Mouse (Mus musculus) heart, embryonic 11.5 days (tissue): ENCODE measurements around the gene Gps2. TPM values are rescaled to one million over a fixed set of nuclear protein-coding genes. Genes with fewer than 3 reads are reported as not detected.
"Not testable (repeated sequence)": the region's sequence is repeated elsewhere in the genome, so short reads cannot be mapped to it uniquely, and the experiment has no call there.

Experiments
- ATAC-seq: fragments of 200-750 bp; cut with Nextera tagmentation; replicated peaks from 2 replicates; pipeline ENCODE4 v1.8.0; 2017; ENCODE audit warnings: moderate library complexity; ENCODE audit not compliant: insufficient number of reproducible peaks, low FRiP score, low TSS enrichment
- H3K27ac ChIP-seq: fragments of 300-500 bp; sonication (generic); 2 replicates; pipeline ENCODE4 v1.5.1; 2014; ENCODE audit warnings: mild to moderate bottlenecking, low read depth, low read length
- H3K27me3 ChIP-seq: fragments of 300-500 bp; sonication (generic); 2 replicates; pipeline ENCODE4 v1.6.1; 2014; ENCODE audit warnings: mild to moderate bottlenecking, low read length, mixed read lengths; ENCODE audit not compliant: control insufficient read depth, insufficient read depth
- H3K36me3 ChIP-seq: fragments of 300-500 bp; sonication (generic); 2 replicates; pipeline ENCODE4 v1.6.1; 2014; ENCODE audit warnings: mild to moderate bottlenecking, low read length, moderate library complexity, mixed read lengths; ENCODE audit not compliant: control insufficient read depth, insufficient read depth
- H3K4me1 ChIP-seq: fragments of 300-500 bp; sonication (generic); 2 replicates; pipeline ENCODE4 v1.6.1; 2014; ENCODE audit warnings: low read length; ENCODE audit not compliant: control insufficient read depth, insufficient read depth
- H3K4me2 ChIP-seq: fragments of 300-500 bp; sonication (generic); 2 replicates; pipeline ENCODE4 v1.6.1; 2014; ENCODE audit warnings: mild to moderate bottlenecking, moderate library complexity
- H3K4me3 ChIP-seq: fragments of 300-500 bp; sonication (generic); 2 replicates; pipeline ENCODE4 v1.5.1; 2014; ENCODE audit warnings: low read depth, low read length
- H3K9ac ChIP-seq: fragments of 300-500 bp; sonication (generic); 2 replicates; pipeline ENCODE4 v1.6.1; 2014; ENCODE audit warnings: mild to moderate bottlenecking, low read depth, low read length, moderate library complexity
- H3K9me3 ChIP-seq: fragments of 300-500 bp; sonication (generic); replicated peaks from 2 replicates; pipeline ENCODE4 v1.6.1; 2016; ENCODE audit warnings: low read length; ENCODE audit not compliant: control insufficient read depth
- WGBS: fragments of 180-500 bp; shearing (Covaris S2); extraction: QIAGEN DNeasy Blood & Tissue Kit; methylation state at CpG from one replicate; pipeline ENCODE4 v1.1.7; 2014; ENCODE audit not compliant: insufficient replicate concordance; 5-methylcytosine and 5-hydroxymethylcytosine counted together
- polyA plus RNA-seq: library from polyadenylated mRNA; unstranded; fragments of >200 nt; fragmentation: Nextera tagmentation; extraction: Ambion mirVana; gene quantifications from 2 replicates; pipeline ENCODE4 v1.2.1, GENCODE M21; 2014

Gene Gps2
- polyA plus RNA-seq, 1 experiment from 2014 or later: 62.2 TPM

GRCm38 (mm10) chr11:69922012-69922756 lies 8.5 kb downstream of the Gps2 start:
- H3K9me3 ChIP-seq: no peaks in the 10 kb centered on the region
- peaks cover 12% of the 10 kb centered on the region for H3K36me3 ChIP-seq
- H3K4me1 ChIP-seq: peaks cover 13% of the 10 kb centered on the region
- H3K9ac ChIP-seq: peak overlapping the region; percentile 82
- ATAC-seq: no peak
- WGBS: 4% methylated on average over 12 of the region's 12 CpGs
- no peaks in the 10 kb centered on the region for H3K27me3 ChIP-seq
- peak overlapping the region; percentile 98 for H3K27ac ChIP-seq
- peak overlapping the region; percentile 95 for H3K4me3 ChIP-seq
- peak overlapping the region; percentile 55 for H3K4me2 ChIP-seq

DNA sequence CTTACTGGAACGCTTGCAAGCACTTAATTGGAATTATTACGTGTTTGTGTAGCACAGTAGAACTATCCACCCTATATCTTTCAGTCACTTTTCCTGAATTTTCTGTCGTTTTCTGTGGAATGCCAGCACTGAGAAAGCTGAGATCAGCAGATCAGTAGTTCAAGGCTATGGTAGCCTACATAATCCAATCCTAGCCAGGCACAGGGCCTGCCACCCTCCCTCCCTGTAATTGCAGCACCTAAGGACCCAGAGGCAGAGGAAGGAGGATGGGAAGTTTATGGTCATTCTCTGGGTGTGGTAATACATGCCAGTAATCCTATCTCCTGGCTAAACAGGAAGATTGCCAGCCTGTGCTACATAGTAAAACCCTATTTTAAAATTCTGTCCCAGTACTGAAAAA lies 9.1 kb downstream of the Gps2 start:
- H3K27ac ChIP-seq: peak overlapping the region; percentile 98; the same call in 1 of the 2 replicates

GRCm38 (mm10) chr11:69927501-69927900 lies 13.8 kb downstream of the Gps2 start:
- ATAC-seq: no peak
- Histone ChIP-seq H3K36me3 (no peaks in the 10 kb centered on the region), H3K4me1 (peaks cover under 1% of the 10 kb centered on the region; the same call in 1 of the 2 replicates), H3K9ac (no peak overlapping the region), H3K9me3 (no peaks in the 10 kb centered on the region), H3K4me2 (no peak overlapping the region), H3K27ac (no peak overlapping the region), H3K4me3 (no peak overlapping the region), H3K27me3 (no peaks in the 10 kb centered on the region)
- 89% methylated on average over 2 of the region's 2 CpGs for WGBS

More for the DNA sequence above, 9.1 kb downstream of the Gps2 start:
- Histone ChIP-seq H3K9me3 (no peaks in the 10 kb centered on the region), H3K9ac (0 out of 2 replicates have a peak overlapping the region, but pooled peaks have one; percentile 82), H3K4me2 (peak overlapping the region; percentile 55), H3K36me3 (peaks cover 6% of the 10 kb centered on the region), H3K4me1 (peaks cover 13% of the 10 kb centered on the region), H3K27me3 (no peaks in the 10 kb centered on the region), H3K4me3 (no peak overlapping the region)
- ATAC-seq: no peak
- 73% methylated on average over 3 of the region's 3 CpGs for WGBS

GRCm38 (mm10) chr11:69929712-69930111 lies 16.0 kb downstream of the Gps2 start:
- 30% methylated on average over 4 of the region's 4 CpGs for WGBS
- ATAC-seq: no peak

GRCm38 (mm10) chr11:69930176-69930575 lies 16.5 kb downstream of the Gps2 start:
- H3K36me3 ChIP-seq: not testable (repeated sequence)
- 85% methylated on average over 8 of the region's 8 CpGs for WGBS

More at GRCm38 (mm10) chr11:69929712-69930111, 16.0 kb downstream of the Gps2 start:
- no peaks in the 10 kb centered on the region for H3K9me3 ChIP-seq
- H3K27ac ChIP-seq: no peak overlapping the region
- H3K27me3 ChIP-seq: peaks cover under 1% of the 10 kb centered on the region; the same call in 1 of the 2 replicates
- H3K9ac ChIP-seq: no peak overlapping the region
- H3K4me1 ChIP-seq: no peaks in the 10 kb centered on the region
- no peak overlapping the region for H3K4me3 ChIP-seq
- no peak overlapping the region for H3K4me2 ChIP-seq
- H3K36me3 ChIP-seq: no peaks in the 10 kb centered on the region

DNA sequence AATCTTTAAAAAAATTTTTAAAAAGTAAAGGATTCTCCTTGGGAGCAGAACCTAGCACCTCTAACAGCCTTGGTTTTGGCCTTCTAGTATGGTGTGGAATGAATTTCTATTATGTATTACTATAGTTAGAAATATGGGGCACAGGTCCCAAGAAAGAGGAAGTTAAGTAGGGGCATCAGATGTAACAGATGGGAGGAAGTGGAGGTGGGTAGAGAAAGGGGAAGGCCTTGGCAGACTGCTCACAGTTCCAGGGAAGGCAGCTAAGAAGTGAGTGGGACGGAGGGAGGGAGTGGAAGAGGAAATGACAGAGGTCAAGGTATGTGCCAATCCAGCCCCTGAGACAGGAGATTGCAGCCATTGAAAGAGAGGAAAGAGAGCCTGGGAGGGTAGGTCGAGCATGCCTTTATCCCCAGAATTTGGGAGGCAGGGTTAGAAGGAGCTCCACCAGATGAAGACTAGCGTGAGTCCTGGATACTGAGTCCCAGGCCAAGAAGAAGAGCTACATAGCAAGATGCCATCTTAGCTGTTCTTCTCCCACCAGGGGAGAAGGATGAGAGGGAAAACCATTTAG lies 17.4 kb downstream of the Gps2 start:
- H3K27ac ChIP-seq: no peak overlapping the region
- H3K9ac ChIP-seq: no peak overlapping the region
- no peaks in the 10 kb centered on the region for H3K36me3 ChIP-seq
- H3K4me2 ChIP-seq: no peak overlapping the region
- H3K27me3 ChIP-seq: peaks cover 14% of the 10 kb centered on the region
- no peak overlapping the region for H3K4me3 ChIP-seq
- 51% methylated on average over 3 of the region's 3 CpGs for WGBS
- no peak for ATAC-seq
- peaks cover 6% of the 10 kb centered on the region; the same call in 1 of the 2 replicates for H3K4me1 ChIP-seq
- no peaks in the 10 kb centered on the region for H3K9me3 ChIP-seq

More at GRCm38 (mm10) chr11:69930176-69930575, 16.5 kb downstream of the Gps2 start:
- H3K4me2 ChIP-seq, H3K27ac ChIP-seq, H3K9me3 ChIP-seq, ATAC-seq, H3K4me1 ChIP-seq, H3K4me3 ChIP-seq, H3K9ac ChIP-seq, H3K27me3 ChIP-seq: not testable (repeated sequence)

DNA sequence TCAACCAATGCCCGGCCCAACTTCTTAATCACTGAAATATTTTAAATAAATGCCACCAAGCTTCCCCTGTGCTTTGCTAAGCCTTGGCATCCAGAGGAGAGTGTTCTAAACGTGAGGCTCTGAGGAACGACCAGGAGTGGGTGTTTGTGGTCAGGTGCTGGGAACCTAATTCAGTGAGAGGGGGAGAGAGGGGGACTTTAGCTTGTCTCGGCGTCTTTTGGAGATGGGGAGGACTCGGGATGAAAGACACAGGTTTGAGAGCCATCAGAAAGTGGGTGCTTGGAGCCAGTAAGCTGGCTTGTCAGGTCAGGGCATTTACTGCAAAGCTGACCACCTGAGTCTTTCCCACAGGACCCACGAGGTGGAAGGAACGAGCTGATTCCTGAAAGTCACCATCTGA lies 18.1 kb downstream of the Gps2 start:
- H3K4me2 ChIP-seq: no peak overlapping the region
- H3K36me3 ChIP-seq: no peaks in the 10 kb centered on the region
- H3K9me3 ChIP-seq: no peaks in the 10 kb centered on the region
- H3K4me3 ChIP-seq: no peak overlapping the region
- no peak overlapping the region for H3K9ac ChIP-seq
- H3K4me1 ChIP-seq: peaks cover 13% of the 10 kb centered on the region
- ATAC-seq: no peak
- no peak overlapping the region for H3K27ac ChIP-seq
- 71% methylated on average over 8 of the region's 8 CpGs for WGBS
- H3K27me3 ChIP-seq: peaks cover 21% of the 10 kb centered on the region

DNA sequence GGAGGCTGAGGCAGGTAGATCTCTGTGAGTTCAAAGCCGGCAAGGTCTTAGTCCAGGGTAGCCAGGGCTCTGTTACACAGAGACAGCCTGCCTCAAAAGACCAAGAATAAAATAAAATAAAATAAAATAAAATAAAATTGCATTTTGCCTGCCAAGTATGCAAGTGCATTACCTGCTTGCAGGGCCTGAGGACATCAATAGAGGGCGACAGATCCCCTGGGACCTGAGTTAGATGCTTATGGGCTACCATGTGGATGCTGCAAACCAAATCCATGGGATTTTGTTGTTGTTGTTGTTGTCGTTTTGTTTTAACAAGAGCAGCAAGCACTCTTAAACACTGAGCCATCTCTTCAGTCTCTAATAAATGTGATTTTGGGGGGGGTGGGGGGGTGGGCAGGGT lies 18.6 kb downstream of the Gps2 start:
- WGBS: 37% methylated on average over 3 of the region's 3 CpGs
- Histone ChIP-seq H3K9ac (no peak overlapping the region), H3K36me3 (no peaks in the 10 kb centered on the region), H3K4me1 (peaks cover 16% of the 10 kb centered on the region), H3K4me2 (no peak overlapping the region), H3K27me3 (peaks cover 26% of the 10 kb centered on the region), H3K27ac (no peak overlapping the region), H3K4me3 (no peak overlapping the region), H3K9me3 (no peaks in the 10 kb centered on the region)
- no peak for ATAC-seq
